Mouse (Mus musculus) monocyte, adult 2 months (primary cell): ENCODE measurements around the gene Setx.
A peak's percentile ranks its signal among the peaks of the same experiment; 100 is the strongest.
"Not testable (repeated sequence)": the region's sequence is repeated elsewhere in the genome, so short reads cannot be mapped to it uniquely, and the experiment has no call there.

Experiments
- DNase-seq, 2 experiments: peaks; one replicate each; pipeline ENCODE4 v3.0.0; 2022; ENCODE audit warnings: low spot score in 2 of 2, low read depth in 1 of 2

Gene Setx

DNA sequence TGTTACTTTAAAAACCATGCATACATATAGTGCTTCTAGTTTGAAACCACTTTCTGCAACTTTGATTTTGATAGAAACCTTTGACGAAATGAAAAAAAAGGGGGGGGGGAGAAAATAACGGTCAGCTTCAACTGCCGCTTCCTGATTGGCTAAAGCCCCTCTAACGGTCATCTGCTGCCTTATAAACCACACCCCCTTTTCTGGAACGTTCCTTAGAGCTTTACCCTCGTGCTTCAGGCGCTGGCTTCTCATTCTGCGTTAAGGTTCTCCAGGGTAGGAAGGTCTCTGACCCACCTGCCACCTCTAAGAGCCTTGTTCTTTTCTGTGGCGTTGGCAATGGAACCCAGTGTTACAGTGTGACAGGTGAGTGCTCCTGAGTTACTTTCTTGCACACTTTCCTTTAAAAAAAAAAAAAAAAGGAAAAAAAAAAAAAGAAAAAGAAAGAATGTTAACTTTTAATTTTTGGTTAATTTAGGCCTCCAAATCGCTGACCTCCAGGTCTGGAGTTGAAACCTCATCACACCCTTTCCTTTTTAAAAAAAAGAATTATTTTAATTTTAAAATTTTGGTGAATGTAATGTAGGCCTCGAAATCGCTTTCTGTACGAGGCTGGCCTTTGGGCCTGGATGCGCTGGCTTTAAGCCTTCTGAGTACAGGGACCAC is at the start of gene Setx:
Setx (plus strand) TSS at position 275 of the 663 bp plus-strand sequence.
- no peak for DNase-seq

GRCm38 (mm10) chr2:29074676-29075075 is 49.3 kb upstream of the Setx start:
- DNase-seq = no peak

DNA sequence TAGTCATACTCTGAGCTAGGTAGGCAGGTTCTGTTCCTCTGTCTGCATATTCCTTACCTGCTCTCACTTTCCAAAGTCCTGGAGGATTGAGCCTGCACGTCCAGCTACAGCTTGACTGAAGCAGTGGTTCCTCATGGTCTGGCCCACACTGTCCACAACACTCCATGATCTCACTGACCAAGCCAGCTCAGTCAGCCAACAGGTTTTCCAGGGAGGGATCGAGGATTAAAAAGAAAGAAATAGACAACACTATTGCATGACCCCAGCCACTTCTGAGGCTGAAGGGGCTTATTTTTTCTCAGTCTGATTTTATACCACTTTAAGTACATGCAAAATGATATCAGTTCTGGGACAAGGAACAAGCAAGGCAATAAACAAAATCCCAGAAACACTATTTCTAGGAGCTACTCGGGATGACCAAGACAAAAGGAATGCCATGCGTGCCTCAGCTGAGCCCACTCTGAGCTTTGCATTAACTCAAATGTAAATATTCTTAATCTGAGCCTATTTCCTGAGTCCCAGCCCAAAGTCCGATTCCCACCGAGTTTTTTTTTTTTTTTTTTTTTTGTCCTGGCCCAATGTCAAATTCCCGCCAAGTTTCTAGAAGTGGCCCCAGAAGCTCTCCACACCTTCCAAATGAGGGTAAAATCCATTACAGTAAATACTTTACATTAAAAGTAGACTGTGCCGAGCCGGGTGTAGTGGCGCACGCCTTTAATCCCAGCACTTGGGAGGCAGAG is 48.5 kb upstream of the Setx start:
- no peak for DNase-seq

GRCm38 (mm10) chr2:29076226-29076625 is 47.8 kb upstream of the Setx start:
- no peak for DNase-seq

DNA sequence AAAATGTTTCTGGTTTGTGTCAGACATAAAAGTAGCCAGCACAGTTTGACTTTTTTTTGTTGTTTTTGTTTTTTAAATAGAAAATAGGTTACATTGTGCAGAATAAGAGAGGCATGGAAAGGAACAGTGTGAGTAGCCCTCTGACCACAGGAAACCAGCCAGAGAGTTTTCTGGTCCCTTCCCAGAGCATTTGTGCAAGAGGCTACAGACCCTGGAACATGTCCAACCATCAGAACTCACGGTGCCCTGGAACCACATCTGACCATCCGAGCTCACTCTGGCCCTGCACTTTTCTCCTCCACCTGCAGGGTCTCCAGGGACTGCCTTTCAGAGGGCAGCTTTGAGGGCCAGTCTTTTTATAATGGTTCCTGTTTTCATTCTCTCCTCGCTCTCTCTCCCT is 42.0 kb upstream of the Setx start:
- DNase-seq = no peak

DNA sequence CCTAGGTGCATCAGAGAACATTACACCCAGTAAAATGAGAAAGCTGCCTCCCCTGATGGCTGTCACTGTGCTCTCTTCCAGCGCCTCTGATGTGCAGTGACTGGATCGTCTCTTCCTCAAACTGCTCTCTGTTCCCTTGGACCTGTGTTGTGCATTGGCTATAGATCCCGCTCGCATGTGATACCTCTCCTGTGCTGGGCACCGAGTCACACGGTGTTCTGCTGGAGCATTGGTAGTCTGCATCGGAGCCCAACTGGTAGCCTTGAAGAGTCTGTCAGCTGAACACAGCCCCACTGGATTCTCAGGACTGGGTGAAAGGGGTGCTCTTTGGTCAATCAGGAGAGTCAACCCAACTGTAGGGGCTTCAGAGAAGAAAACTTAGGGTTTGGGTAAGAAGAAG is 38.0 kb upstream of the Setx start:
- DNase-seq = no peak

DNA sequence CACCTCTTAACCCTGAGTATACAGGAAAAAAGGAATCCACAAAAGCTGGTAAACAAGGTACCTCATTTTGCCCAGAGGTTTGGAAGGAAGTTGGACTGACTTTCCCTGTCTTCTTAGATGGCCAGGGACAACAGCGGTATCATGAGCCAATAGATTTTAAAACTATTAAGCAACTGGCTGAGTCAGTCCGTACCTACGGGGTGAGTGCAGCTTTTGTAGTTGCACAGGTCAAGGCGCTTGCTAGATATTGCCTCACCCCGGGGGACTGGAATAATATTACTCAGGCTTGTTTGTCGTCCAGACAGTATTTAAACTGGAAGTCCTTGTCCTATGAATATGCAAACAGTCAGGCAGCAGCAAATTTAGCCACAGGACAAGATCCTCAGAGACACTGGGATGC is 34.7 kb upstream of the Setx start:
- not testable (repeated sequence) for DNase-seq

DNA sequence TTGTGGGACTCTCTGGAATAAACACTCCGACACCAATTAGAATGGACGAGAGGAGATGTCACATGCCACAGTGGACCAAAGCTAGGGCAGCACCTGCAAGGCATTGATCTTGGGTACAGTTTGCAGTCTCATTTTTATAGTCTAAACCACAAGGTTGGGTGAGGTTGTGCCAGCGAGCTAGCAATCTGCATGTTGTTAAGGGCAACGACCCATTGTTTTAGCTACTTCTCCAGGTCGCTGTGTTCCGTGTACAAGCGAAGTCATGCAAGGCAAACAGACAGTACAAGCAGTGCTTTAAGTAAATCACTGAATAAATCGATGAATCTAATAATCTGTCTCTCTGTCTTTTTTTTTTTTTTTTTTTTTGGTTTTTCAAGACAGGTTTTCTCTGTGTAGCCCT is 28.3 kb upstream of the Setx start:
- DNase-seq = no peak

GRCm38 (mm10) chr2:29096751-29097150 is 27.2 kb upstream of the Setx start:
- no peak for DNase-seq

DNA sequence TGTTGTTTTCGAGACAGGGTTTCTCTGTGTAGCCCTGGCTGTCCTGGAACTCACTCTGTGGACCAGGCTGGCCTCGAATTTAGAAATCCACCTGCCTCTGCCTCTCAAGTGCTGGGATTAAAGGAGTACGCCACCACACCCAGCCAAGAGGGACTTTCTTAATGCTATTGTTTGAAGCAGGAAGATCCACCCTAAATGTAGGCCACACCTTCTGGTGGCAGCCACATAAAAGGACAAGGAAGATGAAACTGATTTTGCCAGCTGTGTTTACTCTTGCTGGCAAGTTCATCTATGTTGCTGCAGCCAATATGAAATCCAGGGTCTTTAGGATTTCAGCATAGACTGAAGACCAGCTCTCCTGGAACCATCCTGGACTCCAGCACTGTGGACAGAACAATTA is 26.5 kb upstream of the Setx start:
- DNase-seq = no peak

- not testable (repeated sequence) for DNase-seq
Measured at GRCm38 (mm10) chr2:29097955-29098354, 26.0 kb upstream of the Setx start.

- no peak for DNase-seq
Measured at GRCm38 (mm10) chr2:29098786-29099185, 25.2 kb upstream of the Setx start.

DNA sequence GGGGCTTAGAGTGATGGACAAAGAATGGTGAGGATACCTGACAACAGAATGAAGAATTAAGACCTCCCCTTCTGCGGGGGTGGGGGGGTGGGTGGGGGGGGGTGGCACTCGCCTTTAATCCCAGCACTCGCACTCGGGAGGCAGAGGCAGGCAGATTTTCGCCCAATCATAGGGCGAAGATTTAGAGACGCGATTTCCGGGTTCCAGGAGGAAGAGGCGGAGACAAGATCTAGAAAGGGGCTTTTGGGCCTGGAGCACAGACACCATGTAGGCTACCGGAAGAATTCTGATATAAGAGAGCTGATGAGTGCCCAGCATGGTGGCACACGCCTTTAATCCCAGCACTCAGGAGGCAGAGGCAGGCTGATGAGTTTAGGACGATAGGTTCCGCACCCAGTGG is 24.3 kb upstream of the Setx start:
- DNase-seq = no peak

DNA sequence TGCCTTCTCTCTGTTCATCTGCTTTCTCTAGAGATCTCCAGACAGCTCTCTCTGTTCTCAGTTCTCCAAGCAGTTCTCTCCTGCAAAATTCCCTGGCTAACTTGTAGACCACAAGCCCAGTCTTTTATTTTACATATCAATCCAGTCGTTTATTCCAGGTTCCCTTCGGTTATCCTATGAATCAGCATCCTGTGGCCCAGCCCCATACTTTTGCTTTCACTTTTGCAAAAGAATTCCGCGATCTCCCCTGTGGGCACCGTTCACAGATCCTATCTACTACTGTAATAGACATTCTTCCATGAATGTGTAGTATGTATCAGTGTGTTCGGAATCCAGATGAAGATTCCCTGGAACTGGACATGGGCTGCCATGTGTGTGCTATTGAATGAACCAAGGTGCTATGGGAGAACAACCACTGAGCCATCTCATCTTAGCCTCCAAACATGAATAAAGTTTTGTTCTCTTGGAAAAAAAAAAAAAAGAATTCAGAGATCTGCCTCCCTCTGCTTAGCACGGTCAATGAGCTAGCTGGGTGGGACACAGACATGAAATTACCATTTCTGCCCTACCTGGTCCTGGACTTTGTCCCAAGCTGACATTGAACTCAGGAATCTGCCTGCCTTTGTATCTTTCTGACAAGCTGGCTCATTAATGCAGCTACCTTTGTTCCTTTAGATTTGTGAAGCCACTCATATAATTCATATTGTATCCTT is 23.0 kb upstream of the Setx start:
- DNase-seq = no peak

GRCm38 (mm10) chr2:29102416-29103377 is 21.3 kb upstream of the Setx start:
- not testable (repeated sequence) for DNase-seq

DNA sequence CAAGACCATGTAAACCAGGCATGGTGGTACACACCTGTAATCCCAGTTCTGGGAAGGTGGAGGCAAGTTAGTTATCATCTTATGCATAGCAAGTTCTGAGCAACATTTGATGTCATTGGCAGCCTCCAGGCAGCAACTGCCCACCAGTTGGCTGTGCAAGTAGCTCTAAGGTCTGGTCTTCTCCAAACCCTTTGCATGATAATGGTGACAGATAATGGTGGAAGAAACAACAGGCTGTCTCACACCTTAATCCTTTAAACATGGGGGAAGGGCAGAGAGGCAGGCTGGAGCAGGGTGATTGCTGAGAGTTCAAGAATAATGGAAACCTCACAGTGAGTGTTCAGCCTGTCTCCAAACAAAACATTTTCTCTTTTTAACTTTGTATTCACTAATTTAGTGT is 3.0 kb upstream of the Setx start:
- no peak for DNase-seq

- DNase-seq = no peak
Measured at GRCm38 (mm10) chr2:29122446-29122845, 1.5 kb upstream of the Setx start.

DNA sequence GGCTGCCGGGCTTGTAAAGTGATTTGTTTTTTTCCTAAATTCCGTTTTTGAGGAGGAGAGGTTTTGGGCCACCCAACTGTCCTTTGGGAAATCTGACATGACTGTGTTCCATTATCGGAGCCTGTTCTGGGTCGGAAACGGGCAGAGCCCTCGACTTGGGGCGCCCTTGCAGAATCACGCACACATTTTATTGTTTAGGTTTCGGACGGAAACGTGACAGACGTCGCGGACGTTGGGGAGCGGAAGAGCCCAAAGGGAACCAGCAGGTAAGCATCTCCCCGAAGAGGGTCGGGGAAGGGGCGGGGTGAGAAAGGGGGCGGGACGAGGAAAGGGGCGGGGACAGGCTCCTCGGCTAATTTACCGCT is 572 bp downstream of the Setx start:
- no peak for DNase-seq

GRCm38 (mm10) chr2:29124936-29125701 is 1.1 kb downstream of the Setx start:
- peak; percentile 98 to 99 for DNase-seq

DNA sequence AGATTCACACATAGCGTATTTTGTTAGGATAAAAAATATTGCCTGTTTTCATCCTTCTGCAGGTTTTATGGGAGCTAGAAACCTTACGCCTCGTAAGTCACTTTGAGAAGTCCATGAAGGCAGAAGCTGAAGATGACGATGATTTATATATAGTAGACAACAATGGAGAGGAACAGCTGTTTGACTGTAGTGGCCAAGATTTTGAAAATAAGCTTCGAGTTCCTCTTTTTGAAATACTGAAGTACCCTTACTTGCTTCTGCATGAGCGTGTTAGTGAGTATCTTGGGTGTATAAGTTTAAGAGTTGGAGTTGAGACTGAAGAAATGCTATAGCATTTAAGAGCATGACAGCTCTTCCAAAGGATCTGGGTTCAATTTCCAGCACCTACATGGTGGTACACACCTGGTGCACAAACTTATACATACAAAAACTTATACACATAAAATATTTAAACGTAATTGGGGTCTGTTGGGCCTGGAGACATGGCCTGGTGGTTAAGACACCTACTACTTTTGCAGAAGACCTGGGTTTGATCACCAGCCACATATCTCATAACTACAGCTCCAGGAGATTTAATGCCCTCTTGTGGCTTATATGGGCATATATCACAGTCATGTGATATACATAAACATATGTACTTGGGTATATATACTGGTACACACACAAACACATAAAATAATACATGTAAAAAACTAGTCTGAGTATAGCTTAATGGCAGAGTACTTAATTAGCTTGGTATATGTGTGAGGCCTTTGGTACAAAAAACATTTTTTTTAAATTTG is 6.3 kb downstream of the Setx start:
- DNase-seq = no peak
